In the genomic region with DNA sequence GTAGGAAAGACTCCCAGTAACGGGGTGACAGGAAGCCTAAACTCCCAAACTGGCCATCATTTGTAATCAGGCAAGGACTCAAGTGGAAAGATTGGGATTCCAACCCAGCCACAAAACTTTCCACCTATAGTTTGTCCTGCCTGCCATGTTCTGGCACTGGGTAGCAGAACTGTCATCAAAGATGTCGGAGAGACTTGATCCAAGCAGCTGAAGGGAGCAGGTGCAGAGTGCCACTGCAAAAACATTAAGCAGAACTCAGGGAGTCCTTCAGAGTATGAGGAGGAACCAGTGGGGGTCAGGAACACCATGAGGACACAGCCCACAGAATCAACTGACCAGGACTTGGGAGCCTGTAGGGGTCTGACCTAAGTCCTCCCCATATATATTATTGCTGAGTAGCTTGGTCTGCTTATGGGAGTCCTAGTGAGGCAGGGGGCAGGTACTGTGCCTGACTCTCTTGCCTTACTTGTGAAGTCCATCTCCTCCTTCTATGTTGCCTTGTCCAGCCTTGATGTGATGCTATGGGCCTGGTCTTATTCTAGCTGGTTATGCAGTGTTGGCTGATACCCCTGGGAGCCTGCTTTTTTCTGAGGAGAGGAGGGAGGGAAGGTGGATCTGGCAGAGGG, we compare ENCODE assay signal across 24 mouse cellular contexts.
DNase-seq lines count a peak whose midpoint lies in the region; ATAC-seq lines count a peak whose summit lies in the region.
"Had no signal": no experiment of that assay in that cellular context is flagged by ENCODE, and none has a peak within 500 bp of the region (broad histone marks: within the 10 kb centered on the region; RNA-seq: fewer than 3 reads in every experiment).

No protein-coding gene starts in this region.

- no peaks in the 10 kb centered on the region for H3K9me3 ChIP-seq in hindbrain, embryonic 12.5 days (replicated peaks)
- H3K9me3 ChIP-seq in hindbrain, embryonic 11.5 days (ENCODE audit: control insufficient read depth, low read length): no peaks in the 10 kb centered on the region
- H3K9me3 ChIP-seq in neural tube, embryonic 12.5 days: no peaks in the 10 kb centered on the region
- no peaks in the 10 kb centered on the region for H3K9me3 ChIP-seq in neural tube, embryonic 15.5 days (replicated peaks)
- no peaks in the 10 kb centered on the region for H3K9me3 ChIP-seq in midbrain, embryonic 13.5 days
- H3K9me3 ChIP-seq: heart, embryonic 12.5 days; limb, embryonic 12.5 days; liver, embryonic 15.5 days; neural tube, embryonic 13.5 days had no signal

- DNase-seq in hindbrain, embryonic 11.5 days (ENCODE audit: low spot score): no peak
- no peak for DNase-seq in left cerebral cortex, adult 11 months (ENCODE audit: low spot score)
- no peak for DNase-seq in kidney, adult 11 months
- DNase-seq: adrenal gland, postnatal 25 days; B cell, adult 2 months; cerebellum, adult 18-20 months; cerebellum, postnatal 14 days; gastrocnemius, postnatal 25 days; heart, adult 11 months; heart, postnatal 4 days; kidney, postnatal 25 days; lung, embryonic 14.5 days; thymus, postnatal 4 days had no signal

- no peak overlapping the region for H3K27ac ChIP-seq in hindbrain, embryonic 12.5 days
- H3K27ac ChIP-seq in hindbrain, embryonic 11.5 days (ENCODE audit: low read depth, low read length): no peak overlapping the region
- no peak overlapping the region for H3K27ac ChIP-seq in neural tube, embryonic 12.5 days
- H3K27ac ChIP-seq in neural tube, embryonic 15.5 days (replicated peaks): no peak overlapping the region
- H3K27ac ChIP-seq in midbrain, embryonic 13.5 days: peak overlapping the region; percentile 64
- H3K27ac ChIP-seq: left cerebral cortex, adult 2 months; limb, embryonic 12.5 days; liver, embryonic 15.5 days; neural tube, embryonic 13.5 days had no signal

- H3K36me3 ChIP-seq in hindbrain, embryonic 12.5 days: no peaks in the 10 kb centered on the region
- H3K36me3 ChIP-seq in hindbrain, embryonic 11.5 days (ENCODE audit: control insufficient read depth, insufficient read depth, low read length): no peaks in the 10 kb centered on the region
- H3K36me3 ChIP-seq in neural tube, embryonic 12.5 days: no peaks in the 10 kb centered on the region
- no peaks in the 10 kb centered on the region for H3K36me3 ChIP-seq in neural tube, embryonic 15.5 days
- no peaks in the 10 kb centered on the region for H3K36me3 ChIP-seq in midbrain, embryonic 13.5 days
- H3K36me3 ChIP-seq: heart, embryonic 12.5 days; limb, embryonic 12.5 days; liver, embryonic 15.5 days; neural tube, embryonic 13.5 days had no signal

- H3K4me2 ChIP-seq in hindbrain, embryonic 12.5 days (replicated peaks): no peak overlapping the region
- no peak overlapping the region for H3K4me2 ChIP-seq in hindbrain, embryonic 11.5 days (replicated peaks; ENCODE audit: low read depth, low read length)
- H3K4me2 ChIP-seq in neural tube, embryonic 12.5 days (replicated peaks): no peak overlapping the region
- no peak overlapping the region for H3K4me2 ChIP-seq in neural tube, embryonic 15.5 days
- H3K4me2 ChIP-seq in midbrain, embryonic 13.5 days (replicated peaks): no peak overlapping the region
- H3K4me2 ChIP-seq: heart, embryonic 12.5 days; limb, embryonic 12.5 days; liver, embryonic 15.5 days; lung, embryonic 14.5 days; neural tube, embryonic 13.5 days had no signal

- no peak overlapping the region for H3K4me3 ChIP-seq in hindbrain, embryonic 12.5 days
- no peak overlapping the region for H3K4me3 ChIP-seq in hindbrain, embryonic 11.5 days (ENCODE audit: low read depth, low read length)
- no peak overlapping the region for H3K4me3 ChIP-seq in neural tube, embryonic 12.5 days
- no peak overlapping the region for H3K4me3 ChIP-seq in neural tube, embryonic 15.5 days (replicated peaks)
- H3K4me3 ChIP-seq in midbrain, embryonic 13.5 days (replicated peaks): no peak overlapping the region
- H3K4me3 ChIP-seq: erythroblast, embryonic 14.5 days; heart, embryonic 12.5 days; left cerebral cortex, adult 2 months; limb, embryonic 12.5 days; liver, embryonic 15.5 days; neural tube, embryonic 13.5 days had no signal

- ATAC-seq in hindbrain, embryonic 12.5 days (ENCODE audit: low FRiP score): peak; percentile 35; the same call in 1 of the 2 replicates
- no peak; the same call in 1 of the 2 replicates for ATAC-seq in hindbrain, embryonic 11.5 days (ENCODE audit: low FRiP score)
- peak; percentile 56; the same call in 1 of the 2 replicates for ATAC-seq in neural tube, embryonic 12.5 days (ENCODE audit: low FRiP score, low read depth)
- no peak for ATAC-seq in neural tube, embryonic 15.5 days (ENCODE audit: low FRiP score)
- peak; percentile 52; the same call in 1 of the 2 replicates for ATAC-seq in midbrain, embryonic 13.5 days
- ATAC-seq: intestine, postnatal 0 days had no signal

- WGBS in hindbrain, embryonic 12.5 days: 75% methylated on average over 2 of the region's 2 CpGs
- WGBS in hindbrain, embryonic 11.5 days: 86% methylated on average over 2 of the region's 2 CpGs
- 86% methylated on average over 2 of the region's 2 CpGs for WGBS in neural tube, embryonic 12.5 days
- WGBS in neural tube, embryonic 15.5 days: 75% methylated on average over 2 of the region's 2 CpGs
- WGBS in midbrain, embryonic 13.5 days: 94% methylated on average over 2 of the region's 2 CpGs

- H3K4me1 ChIP-seq in hindbrain, embryonic 12.5 days: peaks cover 11% of the 10 kb centered on the region
- H3K4me1 ChIP-seq in hindbrain, embryonic 11.5 days (replicated peaks; ENCODE audit: control insufficient read depth, insufficient read depth, low read length): no peaks in the 10 kb centered on the region
- peaks cover 3% of the 10 kb centered on the region; the same call in 1 of the 2 replicates for H3K4me1 ChIP-seq in neural tube, embryonic 12.5 days
- 0 out of 2 replicates have a peak, but pooled peaks cover 3% of the 10 kb centered on the region for H3K4me1 ChIP-seq in neural tube, embryonic 15.5 days
- peaks cover 16% of the 10 kb centered on the region for H3K4me1 ChIP-seq in midbrain, embryonic 13.5 days (replicated peaks)
- H3K4me1 ChIP-seq: limb, embryonic 12.5 days; liver, embryonic 15.5 days had no signal

- H3K27me3 ChIP-seq in hindbrain, embryonic 12.5 days: no peaks in the 10 kb centered on the region
- no peaks in the 10 kb centered on the region for H3K27me3 ChIP-seq in hindbrain, embryonic 11.5 days (ENCODE audit: control insufficient read depth, insufficient read depth, low read length)
- no peaks in the 10 kb centered on the region for H3K27me3 ChIP-seq in neural tube, embryonic 12.5 days (replicated peaks)
- no peaks in the 10 kb centered on the region for H3K27me3 ChIP-seq in neural tube, embryonic 15.5 days (replicated peaks)
- no peaks in the 10 kb centered on the region for H3K27me3 ChIP-seq in midbrain, embryonic 13.5 days
- H3K27me3 ChIP-seq: heart, embryonic 12.5 days; limb, embryonic 12.5 days; liver, embryonic 15.5 days; neural tube, embryonic 13.5 days had no signal

- no peak overlapping the region for H3K9ac ChIP-seq in hindbrain, embryonic 12.5 days
- no peak overlapping the region for H3K9ac ChIP-seq in hindbrain, embryonic 11.5 days (ENCODE audit: low read depth, low read length)
- no peak overlapping the region for H3K9ac ChIP-seq in neural tube, embryonic 12.5 days
- no peak overlapping the region for H3K9ac ChIP-seq in neural tube, embryonic 15.5 days (replicated peaks)
- H3K9ac ChIP-seq in midbrain, embryonic 13.5 days (replicated peaks): no peak overlapping the region
- H3K9ac ChIP-seq: heart, embryonic 12.5 days; limb, embryonic 12.5 days; liver, embryonic 15.5 days; lung, embryonic 14.5 days; neural tube, embryonic 13.5 days had no signal

Comparison
In these comparisons a context has a peak if more than half of its experiments do, and no peak if none do; other contexts are left out.
1. ATAC-seq: peak in hindbrain, embryonic 12.5 days (single experiment), neural tube, embryonic 12.5 days (single experiment) and midbrain, embryonic 13.5 days (single experiment); none in hindbrain, embryonic 11.5 days (single experiment) and neural tube, embryonic 15.5 days (single experiment).